Comparison of ENCODE assay signal across 6 mouse cellular contexts in genomic region chr1:126320696-126321095, GRCm38 (mm10).
"Had no signal": no experiment of that assay in that cellular context is flagged by ENCODE, and none has a peak within 500 bp of the region (broad histone marks: within the 10 kb centered on the region; RNA-seq: fewer than 3 reads in every experiment).

No protein-coding gene starts in this region.

- DNase-seq: kidney, postnatal 25 days; layer of hippocampus, adult 9-11 months; layer of hippocampus, postnatal 36 days; right cerebral cortex, adult 18-20 months; right cerebral cortex, postnatal 25 days; thymus, postnatal 36 days had no signal
